Mouse (Mus musculus) intestine, postnatal 0 days (tissue): ENCODE results near the gene Gp5. TPM values are rescaled to one million over a fixed set of nuclear protein-coding genes. Genes with fewer than 3 reads are reported as not detected.

Source experiments
- ATAC-seq: fragments of 200-750 bp; cut with Nextera tagmentation; 2 replicates; pipeline ENCODE4 v1.8.0; 2017; ENCODE audit warnings: mild to moderate bottlenecking, moderate TSS enrichment, moderate library complexity
- H3K27ac ChIP-seq: fragments of 300-500 bp; sonication (generic); 2 replicates; pipeline ENCODE4 v1.5.1; 2014; ENCODE audit warnings: mild to moderate bottlenecking, low read depth, low read length, moderate library complexity
- H3K27me3 ChIP-seq: fragments of 300-500 bp; sonication (generic); replicated peaks from 2 replicates; pipeline ENCODE4 v1.6.1; 2014; ENCODE audit warnings: low read length, mixed read lengths; ENCODE audit not compliant: control insufficient read depth, insufficient read depth
- H3K36me3 ChIP-seq: fragments of 300-500 bp; sonication (generic); 2 replicates; pipeline ENCODE4 v1.6.1; 2014; ENCODE audit warnings: mild to moderate bottlenecking, moderate library complexity; ENCODE audit not compliant: control insufficient read depth, insufficient read depth
- H3K4me1 ChIP-seq: fragments of 300-500 bp; sonication (generic); replicated peaks from 2 replicates; pipeline ENCODE4 v1.6.1; 2014; ENCODE audit warnings: antibody characterized with exemption, low read length, mixed read lengths; ENCODE audit not compliant: control insufficient read depth, insufficient read depth
- H3K4me2 ChIP-seq: fragments of 300-500 bp; sonication (generic); replicated peaks from 2 replicates; pipeline ENCODE4 v1.6.1; 2014; ENCODE audit warnings: low read depth, mild to moderate bottlenecking, moderate library complexity
- H3K4me3 ChIP-seq: fragments of 300-500 bp; sonication (generic); 2 replicates; pipeline ENCODE4 v1.5.1; 2014; ENCODE audit warnings: low read depth, low read length
- H3K9ac ChIP-seq: fragments of 300-500 bp; sonication (generic); 2 replicates; pipeline ENCODE4 v1.6.1; 2014; ENCODE audit warnings: mild to moderate bottlenecking, low read depth, low read length
- H3K9me3 ChIP-seq: fragments of 300-500 bp; sonication (generic); 2 replicates; pipeline ENCODE4 v1.6.1; 2016; ENCODE audit warnings: mixed run types; ENCODE audit not compliant: control insufficient read depth
- CTCF ChIP-seq: sonication (generic); IDR thresholded peaks from 2 replicates; pipeline ENCODE4 v1.5.1; 2016; ENCODE audit warnings: low read depth, mild to moderate bottlenecking, control low read depth, antibody characterized with exemption, moderate library complexity
- WGBS: fragments of 180-500 bp; shearing (Covaris S2); extraction: QIAGEN DNeasy Blood & Tissue Kit; methylation state at CpG from one replicate; pipeline ENCODE4 v1.1.7; 2014; 5-methylcytosine and 5-hydroxymethylcytosine counted together
- polyA plus RNA-seq: library from polyadenylated mRNA; unstranded; fragments of >200 nt; fragmentation: Nextera tagmentation; extraction: Ambion mirVana; gene quantifications from 2 replicates; pipeline ENCODE4 v1.2.1, GENCODE M21; 2015

The Gp5 gene
- polyA plus RNA-seq, 1 experiment from 2014 or later = 0.13 TPM

DNA sequence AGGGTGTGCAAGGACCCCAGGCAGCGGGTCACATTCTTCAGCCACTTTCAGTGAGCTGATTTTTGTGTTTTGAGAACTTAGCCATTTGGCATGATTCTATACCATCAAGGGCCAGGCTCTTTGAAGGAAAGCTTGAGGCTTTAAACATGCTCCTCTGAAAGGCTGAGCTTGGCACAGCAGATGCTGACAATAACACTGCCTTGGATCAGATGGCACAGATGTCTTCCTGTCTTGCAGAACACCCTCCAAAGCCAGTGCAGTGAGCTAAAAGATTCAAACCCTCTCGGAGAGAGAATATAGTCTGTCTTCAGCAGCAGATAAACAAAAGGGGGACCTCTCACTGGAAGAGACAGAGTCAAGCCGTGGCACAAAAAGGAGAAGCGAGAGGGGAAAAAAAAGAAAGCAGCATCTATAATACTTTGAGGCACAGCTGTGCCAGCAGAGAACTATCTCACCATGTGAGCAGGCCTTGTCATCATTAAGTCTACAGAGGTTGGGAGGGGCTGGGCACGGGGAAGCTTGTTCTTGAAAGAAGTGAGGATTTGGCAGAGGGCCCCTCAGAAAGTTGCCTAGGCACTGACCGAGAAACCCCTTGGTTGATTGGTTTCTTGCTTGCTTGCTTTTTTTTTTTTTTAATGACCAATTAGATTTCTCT is 38.5 kb downstream of the Gp5 start:
- ATAC-seq = no peak
- no peak overlapping the region for H3K4me2 ChIP-seq
- no peaks in the 10 kb centered on the region for H3K27me3 ChIP-seq
- H3K4me1 ChIP-seq = no peaks in the 10 kb centered on the region
- no peaks in the 10 kb centered on the region for H3K9me3 ChIP-seq
- no peak overlapping the region for H3K27ac ChIP-seq
- no peak overlapping the region for H3K9ac ChIP-seq
- TF ChIP-seq CTCF = no peak
- H3K36me3 ChIP-seq = no peaks in the 10 kb centered on the region
- H3K4me3 ChIP-seq = no peak overlapping the region
- 62% methylated on average over 6 of the region's 6 CpGs for WGBS

DNA sequence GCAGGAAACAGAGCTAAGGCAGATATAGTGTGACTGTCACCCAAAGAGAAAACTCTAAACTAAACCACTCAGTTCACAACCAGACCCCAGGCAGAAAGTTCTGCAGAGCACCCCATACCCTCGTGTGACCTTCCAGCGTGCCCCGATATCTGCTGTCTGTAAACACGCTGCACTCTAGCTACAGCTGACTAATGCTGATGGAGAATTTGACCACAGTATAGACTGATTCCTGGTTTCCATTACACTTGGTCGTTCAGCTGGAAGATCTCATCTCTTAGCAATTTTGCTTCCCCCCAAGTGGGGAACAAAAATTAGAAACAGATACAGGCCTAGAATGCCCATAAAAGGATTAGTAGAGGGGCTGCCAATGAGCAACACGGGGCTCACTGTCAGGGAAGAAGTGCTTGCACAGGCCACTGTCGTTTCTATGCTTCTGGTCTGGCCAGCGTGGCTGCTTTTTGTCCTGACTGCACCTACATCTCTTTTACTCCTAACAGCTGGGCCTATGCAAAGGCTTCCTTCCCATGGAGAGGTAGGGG is 39.3 kb downstream of the Gp5 start:
- no peak overlapping the region for H3K9ac ChIP-seq
- H3K27ac ChIP-seq = no peak overlapping the region
- no peak for TF ChIP-seq CTCF
- ATAC-seq = no peak
- no peak overlapping the region for H3K4me2 ChIP-seq
- H3K4me1 ChIP-seq = no peaks in the 10 kb centered on the region
- H3K9me3 ChIP-seq = no peaks in the 10 kb centered on the region
- H3K27me3 ChIP-seq = no peaks in the 10 kb centered on the region
- H3K36me3 ChIP-seq = no peaks in the 10 kb centered on the region
- H3K4me3 ChIP-seq = no peak overlapping the region
- 49% methylated on average over 8 of the region's 8 CpGs for WGBS

DNA sequence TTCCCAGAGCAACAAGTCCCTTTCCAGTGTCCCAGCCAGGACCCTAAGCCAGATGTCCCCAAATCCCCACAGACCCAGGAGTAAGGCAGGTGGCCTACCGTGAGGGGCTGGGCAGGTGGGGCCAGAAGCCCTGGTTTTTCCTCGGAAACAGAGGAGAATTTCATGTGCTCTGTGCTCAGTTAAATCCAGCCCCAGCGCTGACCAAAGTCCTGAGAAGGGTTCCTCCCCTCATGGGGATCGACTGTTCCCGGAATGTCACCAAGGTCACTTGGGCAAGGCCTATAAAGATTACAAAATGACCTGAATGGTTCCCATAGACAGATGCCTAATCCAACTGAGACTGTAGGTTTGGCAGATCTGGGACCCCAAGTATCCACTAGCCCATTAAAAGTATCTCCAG is 43.2 kb downstream of the Gp5 start, which contains the start of gene Cpn2:
Gene Cpn2, minus strand, starts transcription at position 141 of the 400 bp plus-strand sequence.
- no peak for ATAC-seq
- H3K4me3 ChIP-seq = no peak within 1 kb of the TSS
- H3K9me3 ChIP-seq = no peaks in the 10 kb centered on the region
- no peak within 1 kb of the TSS for H3K27ac ChIP-seq
- H3K27me3 ChIP-seq = no peaks in the 10 kb centered on the region
- H3K36me3 ChIP-seq = no peaks in the 10 kb centered on the region
- H3K4me1 ChIP-seq = no peaks in the 10 kb centered on the region
- no peak for TF ChIP-seq CTCF
- H3K4me2 ChIP-seq = 0 out of 2 replicates have a peak within 1 kb of the TSS, but pooled peaks have one; percentile 13
- no peak within 1 kb of the TSS for H3K9ac ChIP-seq
- 39% methylated on average over 5 of the region's 5 CpGs for WGBS

DNA sequence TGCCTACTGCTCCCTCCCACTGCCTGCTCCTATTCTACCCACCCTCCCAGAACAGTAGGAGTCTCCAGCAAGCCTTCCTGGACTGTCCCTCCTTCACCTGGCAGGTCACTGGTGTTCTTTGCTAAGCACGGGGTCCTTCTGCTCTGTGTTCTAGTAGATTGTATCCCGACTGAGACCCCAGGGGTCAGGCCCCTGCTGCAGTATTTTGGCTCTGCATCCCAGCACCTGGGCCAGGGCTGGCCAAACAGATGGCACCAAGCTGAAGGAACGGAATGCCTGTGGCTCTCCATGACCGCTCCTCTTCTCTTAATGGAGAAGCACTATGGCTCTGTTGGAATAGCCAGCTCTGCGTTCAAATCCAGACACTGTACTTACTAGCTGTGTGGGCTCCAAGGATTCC is 44.0 kb downstream of the Gp5 start:
- 90% methylated on average over 5 of the region's 5 CpGs for WGBS
- Histone ChIP-seq H3K9ac (no peak overlapping the region), H3K4me1 (no peaks in the 10 kb centered on the region), H3K36me3 (no peaks in the 10 kb centered on the region), H3K9me3 (no peaks in the 10 kb centered on the region), H3K4me2 (no peak overlapping the region), H3K27ac (no peak overlapping the region), H3K27me3 (no peaks in the 10 kb centered on the region), H3K4me3 (no peak overlapping the region)
- no peak for ATAC-seq
- no peak for TF ChIP-seq CTCF

DNA sequence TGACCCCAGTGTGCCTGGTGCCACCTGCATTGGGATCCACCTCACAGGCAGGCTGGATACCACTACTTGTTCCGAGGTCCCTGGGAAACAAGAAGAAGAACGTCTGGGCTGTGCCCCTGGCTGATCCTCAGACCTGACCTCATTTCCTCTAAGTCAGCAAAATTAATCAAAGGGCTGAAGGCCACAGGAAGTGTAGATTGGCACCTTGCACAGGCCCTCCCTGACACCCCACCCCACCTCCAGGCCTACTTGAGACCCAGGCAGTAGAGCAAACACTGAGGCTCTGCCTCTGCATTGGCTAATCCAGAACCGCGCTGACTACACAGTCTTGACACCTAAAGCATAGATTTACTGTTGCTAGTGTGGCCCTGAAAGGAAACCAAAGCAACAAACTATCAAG is 45.0 kb downstream of the Gp5 start:
- WGBS = 58% methylated on average over 4 of the region's 4 CpGs
- H3K4me2 ChIP-seq = no peak overlapping the region
- no peak for ATAC-seq
- no peak overlapping the region for H3K27ac ChIP-seq
- no peak for TF ChIP-seq CTCF
- H3K9ac ChIP-seq = no peak overlapping the region
- H3K4me3 ChIP-seq = no peak overlapping the region
- no peaks in the 10 kb centered on the region for H3K27me3 ChIP-seq
- no peaks in the 10 kb centered on the region for H3K4me1 ChIP-seq
- no peaks in the 10 kb centered on the region for H3K36me3 ChIP-seq
- H3K9me3 ChIP-seq = no peaks in the 10 kb centered on the region

DNA sequence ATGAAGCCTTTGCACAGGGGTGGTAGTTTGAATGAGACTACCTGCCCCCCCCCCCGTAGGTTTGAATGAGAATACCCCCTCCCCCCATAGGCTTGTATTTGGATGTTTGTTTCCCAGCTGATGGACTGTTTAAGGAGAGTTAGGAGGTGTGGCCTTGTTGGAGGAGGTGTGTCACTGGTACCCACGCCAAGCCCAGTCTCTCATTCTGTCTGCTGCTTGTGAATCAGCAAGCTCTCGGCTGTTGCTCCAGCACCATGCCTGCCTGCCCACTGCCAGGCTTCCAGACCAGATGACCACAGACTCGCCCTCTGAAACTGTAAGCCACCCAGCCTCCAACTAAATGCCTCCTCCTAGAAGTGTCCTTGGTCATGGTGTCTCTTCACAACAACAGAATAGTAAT is 47.4 kb downstream of the Gp5 start:
- ATAC-seq = no peak
- Histone ChIP-seq H3K4me2 (no peak overlapping the region), H3K9me3 (no peaks in the 10 kb centered on the region), H3K4me1 (no peaks in the 10 kb centered on the region), H3K9ac (no peak overlapping the region), H3K36me3 (no peaks in the 10 kb centered on the region), H3K27ac (no peak overlapping the region), H3K27me3 (no peaks in the 10 kb centered on the region), H3K4me3 (no peak overlapping the region)
- WGBS = 74% methylated on average over 4 of the region's 4 CpGs
- TF ChIP-seq CTCF = no peak
